Mouse (Mus musculus) stomach, postnatal 0 days (tissue): Measurements from ENCODE around the gene Myof. TPM values are rescaled to one million over a fixed set of nuclear protein-coding genes. Genes with fewer than 3 reads are reported as not detected.

Source experiments
- ATAC-seq: fragments of 200-750 bp; cut with Nextera tagmentation; 2 replicates; pipeline ENCODE4 v1.8.0; 2017; ENCODE audit not compliant: low FRiP score, low TSS enrichment
- DNase-seq: peaks from one replicate; pipeline ENCODE4 v3.0.0-alpha.2; 2016; ENCODE audit warnings: low spot score
- H3K27ac ChIP-seq: fragments of 300-500 bp; sonication (generic); replicated peaks from 2 replicates; pipeline ENCODE4 v1.5.1; 2014; ENCODE audit warnings: mild to moderate bottlenecking, control low read depth
- H3K27me3 ChIP-seq: fragments of 300-500 bp; sonication (generic); 2 replicates; pipeline ENCODE4 v1.6.1; 2014; ENCODE audit warnings: low read length; ENCODE audit not compliant: control insufficient read depth, insufficient read depth
- H3K36me3 ChIP-seq: fragments of 300-500 bp; sonication (generic); 2 replicates; pipeline ENCODE4 v1.6.1; 2014; ENCODE audit warnings: low read length, mixed read lengths; ENCODE audit not compliant: control insufficient read depth, insufficient read depth
- H3K4me1 ChIP-seq: fragments of 300-500 bp; sonication (generic); replicated peaks from 2 replicates; pipeline ENCODE4 v1.6.1; 2014; ENCODE audit warnings: antibody characterized with exemption; ENCODE audit not compliant: control insufficient read depth, insufficient read depth
- H3K4me2 ChIP-seq: fragments of 300-500 bp; sonication (generic); replicated peaks from 2 replicates; pipeline ENCODE4 v1.6.1; 2014; ENCODE audit warnings: low read depth, mild to moderate bottlenecking, control low read depth, moderate library complexity
- H3K4me3 ChIP-seq: fragments of 300-500 bp; sonication (generic); 2 replicates; pipeline ENCODE4 v1.5.1; 2014; ENCODE audit warnings: low read depth, low read length, control low read depth
- H3K9ac ChIP-seq: fragments of 300-500 bp; sonication (generic); 2 replicates; pipeline ENCODE4 v1.6.1; 2014; ENCODE audit warnings: mild to moderate bottlenecking, low read length, control low read depth, mixed read lengths
- H3K9me3 ChIP-seq: fragments of 300-500 bp; sonication (generic); 2 replicates; pipeline ENCODE4 v1.6.1; 2016; ENCODE audit warnings: low read length; ENCODE audit not compliant: control insufficient read depth
- CTCF ChIP-seq: IDR thresholded peaks from 2 replicates; pipeline ENCODE4 v1.5.1; 2016; ENCODE audit warnings: antibody characterized with exemption, low read depth, mild to moderate bottlenecking, moderate library complexity
- EP300 ChIP-seq: optimal IDR thresholded peaks from 2 replicates; pipeline ENCODE3; 2016; ENCODE audit warnings: antibody characterized with exemption
- WGBS: fragments of 180-500 bp; shearing (Covaris S2); extraction: QIAGEN DNeasy Blood & Tissue Kit; methylation state at CpG from one replicate; pipeline ENCODE4 v1.1.7; 2014; 5-methylcytosine and 5-hydroxymethylcytosine counted together
- polyA plus RNA-seq: library from polyadenylated mRNA; unstranded; fragments of >200 nt; fragmentation: Nextera tagmentation; extraction: Ambion mirVana; gene quantifications from 2 replicates; pipeline ENCODE4 v1.2.1, GENCODE M21; 2015

Gene Myof
- polyA plus RNA-seq, 1 experiment from 2014 or later = 14.3 TPM

GRCm38 (mm10) chr19:38034696-38035095 is 8.7 kb downstream of the Myof start:
- WGBS = 44% methylated on average over 2 of the region's 2 CpGs
- DNase-seq = no peak

GRCm38 (mm10) chr19:38033735-38034057 is 9.7 kb downstream of the Myof start:
- Histone ChIP-seq H3K27ac (peak overlapping the region; percentile 85), H3K4me1 (peaks cover 10% of the 10 kb centered on the region), H3K36me3 (no peaks in the 10 kb centered on the region), H3K9ac (no peak overlapping the region), H3K27me3 (no peaks in the 10 kb centered on the region), H3K4me3 (no peak overlapping the region), H3K4me2 (no peak overlapping the region), H3K9me3 (no peaks in the 10 kb centered on the region)
- ATAC-seq = no peak
- TF ChIP-seq EP300 = no peak
- no peak for TF ChIP-seq CTCF
- 82% methylated on average over 2 of the region's 2 CpGs for WGBS
- DNase-seq = no peak

More at GRCm38 (mm10) chr19:38034696-38035095, 8.7 kb downstream of the Myof start:
- Histone ChIP-seq H3K9me3 (no peaks in the 10 kb centered on the region), H3K27me3 (no peaks in the 10 kb centered on the region), H3K9ac (no peak overlapping the region), H3K36me3 (no peaks in the 10 kb centered on the region), H3K4me3 (no peak overlapping the region), H3K4me2 (no peak overlapping the region), H3K4me1 (peaks cover 10% of the 10 kb centered on the region), H3K27ac (no peak overlapping the region)
- TF ChIP-seq EP300 = no peak
- TF ChIP-seq CTCF = no peak
- ATAC-seq = no peak

DNA sequence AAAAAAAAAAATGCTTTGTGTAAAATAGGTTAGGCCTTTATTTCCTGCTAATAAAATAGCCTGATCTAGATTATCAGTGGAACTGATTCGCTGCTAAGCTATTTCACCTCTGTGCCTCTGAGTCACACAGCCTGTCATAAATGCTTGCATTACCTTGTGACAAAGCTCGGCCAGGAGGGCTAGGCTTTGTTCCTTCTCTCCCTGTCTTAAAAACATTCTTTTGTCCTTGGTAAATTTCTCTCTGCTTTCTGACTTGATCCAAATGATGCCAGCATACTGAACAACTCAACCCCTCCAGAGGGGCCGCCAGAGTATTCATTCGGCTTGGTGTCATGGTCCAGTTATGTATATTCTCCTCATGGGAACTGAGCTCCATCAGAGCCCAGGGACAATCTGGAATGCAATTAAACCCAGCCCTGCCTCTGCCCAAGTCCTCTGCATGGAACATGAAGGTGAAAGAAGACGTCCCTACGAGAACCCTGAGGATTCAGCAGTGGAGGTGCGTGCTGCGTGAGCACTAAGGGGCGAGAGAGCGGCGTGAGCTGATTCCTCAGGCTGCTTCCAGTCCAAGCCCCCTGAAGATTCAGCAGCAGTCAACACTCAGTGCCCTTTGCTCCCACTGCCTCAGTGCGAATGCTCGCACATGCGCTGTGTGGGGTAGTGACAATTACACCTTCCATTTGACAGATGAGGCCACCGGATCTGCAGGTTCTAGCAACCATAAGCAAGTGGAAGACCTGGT is 10.2 kb downstream of the Myof start:
- WGBS = 59% methylated on average over 15 of the region's 15 CpGs
- H3K27ac ChIP-seq = peak overlapping the region; percentile 85
- H3K9me3 ChIP-seq = no peaks in the 10 kb centered on the region
- H3K27me3 ChIP-seq = no peaks in the 10 kb centered on the region
- no peak overlapping the region for H3K9ac ChIP-seq
- H3K4me2 ChIP-seq = no peak overlapping the region
- no peaks in the 10 kb centered on the region for H3K36me3 ChIP-seq
- DNase-seq = peak; percentile 51
- ATAC-seq = peak; percentile 69
- no peak overlapping the region for H3K4me3 ChIP-seq
- TF ChIP-seq EP300 (no peak), CTCF (no peak)
- H3K4me1 ChIP-seq = peaks cover 11% of the 10 kb centered on the region

DNA sequence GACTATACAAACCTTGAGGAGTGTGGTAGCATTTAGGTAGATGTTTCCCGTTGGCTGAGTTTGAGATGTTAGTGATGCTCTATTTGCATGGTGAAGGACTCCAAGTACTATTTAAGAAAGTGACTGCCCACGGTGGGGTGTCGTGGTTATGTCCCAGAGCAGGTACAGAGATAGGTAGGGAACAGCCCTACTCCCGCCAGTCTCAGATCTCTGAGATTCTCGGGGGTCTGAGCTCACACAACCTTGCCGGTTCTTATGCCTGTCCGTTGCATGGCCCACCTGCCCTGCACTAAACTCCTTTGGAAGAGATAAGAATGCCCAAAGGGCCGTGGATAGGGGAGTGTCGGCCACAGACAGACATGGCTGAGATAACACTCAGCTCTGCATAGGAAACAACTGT is 12.2 kb downstream of the Myof start:
- no peak overlapping the region for H3K9ac ChIP-seq
- peaks cover 17% of the 10 kb centered on the region for H3K4me1 ChIP-seq
- ATAC-seq (no peak), DNase-seq (no peak)
- 51% methylated on average over 9 of the region's 9 CpGs for WGBS
- no peaks in the 10 kb centered on the region for H3K9me3 ChIP-seq
- H3K4me3 ChIP-seq = no peak overlapping the region
- no peak for TF ChIP-seq EP300
- TF ChIP-seq CTCF = no peak
- H3K36me3 ChIP-seq = no peaks in the 10 kb centered on the region
- no peaks in the 10 kb centered on the region for H3K27me3 ChIP-seq
- H3K4me2 ChIP-seq = peak overlapping the region; percentile 40
- 0 out of 2 replicates have a peak overlapping the region, but pooled peaks have one; percentile 4 for H3K27ac ChIP-seq

- Histone ChIP-seq H3K9me3 (no peaks in the 10 kb centered on the region), H3K4me3 (no peak overlapping the region), H3K36me3 (no peaks in the 10 kb centered on the region), H3K4me2 (peak overlapping the region; percentile 40), H3K9ac (no peak overlapping the region), H3K27me3 (no peaks in the 10 kb centered on the region), H3K4me1 (peaks cover 21% of the 10 kb centered on the region), H3K27ac (peak overlapping the region; percentile 77)
- DNase-seq (peak; percentile 45), ATAC-seq (no peak; the same call in 1 of the 2 replicates)
- WGBS = 1% methylated on average over 10 of the region's 23 CpGs
- no peak for TF ChIP-seq EP300
- no peak for TF ChIP-seq CTCF
These were observed 12.7 kb downstream of the Myof start for GRCm38 (mm10) chr19:38030673-38031137.

- WGBS = 38% methylated on average over 3 of the region's 3 CpGs
- Histone ChIP-seq H3K4me1 (peaks cover 24% of the 10 kb centered on the region), H3K9ac (0 out of 2 replicates have a peak overlapping the region, but pooled peaks have one; percentile 14), H3K36me3 (no peaks in the 10 kb centered on the region), H3K27ac (peak overlapping the region; percentile 77), H3K4me2 (peak overlapping the region; percentile 34; the same call in 1 of the 2 replicates), H3K4me3 (no peak overlapping the region), H3K27me3 (no peaks in the 10 kb centered on the region), H3K9me3 (no peaks in the 10 kb centered on the region)
- no peak for ATAC-seq
- no peak for DNase-seq
- no peak for TF ChIP-seq EP300
- no peak for TF ChIP-seq CTCF
These were observed 13.5 kb downstream of the Myof start for GRCm38 (mm10) chr19:38029871-38030270.
